Mouse (Mus musculus): Measurements from ENCODE around the gene Klhl3.

GRCm38 (mm10) chr13:58156031-58156430, 42.6 kb upstream of the Klhl3 start:
- TF ChIP-seq CTCF (IDR thresholded peaks at IDR 0.05; ENCODE audit: extremely low read depth, insufficient read length, insufficient replicate concordance, low read depth, low read length) (no peak), POLR2A (IDR thresholded peaks at IDR 0.05; ENCODE audit: low read depth, low read length) (no peak)

Measured in small intestine, adult 2 months (tissue).